Mouse (Mus musculus) thymus, postnatal 36 days (tissue): Measurements from ENCODE around the gene Tbx10.
"Not testable (repeated sequence)": the region's sequence is repeated elsewhere in the genome, so short reads cannot be mapped to it uniquely, and the experiment has no call there.

ENCODE experiments used
- DNase-seq, 2 experiments: peaks; one replicate each; pipeline ENCODE4 v3.0.0; 2022; ENCODE audit warnings: mixed read lengths in 2 of 2

The Tbx10 gene

GRCm38 (mm10) chr19:3992416-3992815 lies at the start of gene Tbx10:
Gene Tbx10, plus strand, starts transcription at chr19:3992752.
- no peak for DNase-seq

- DNase-seq: peak; percentile 63 to 68
Measured at GRCm38 (mm10) chr19:3942986-3943735, 49.4 kb upstream of the Tbx10 start.

DNA sequence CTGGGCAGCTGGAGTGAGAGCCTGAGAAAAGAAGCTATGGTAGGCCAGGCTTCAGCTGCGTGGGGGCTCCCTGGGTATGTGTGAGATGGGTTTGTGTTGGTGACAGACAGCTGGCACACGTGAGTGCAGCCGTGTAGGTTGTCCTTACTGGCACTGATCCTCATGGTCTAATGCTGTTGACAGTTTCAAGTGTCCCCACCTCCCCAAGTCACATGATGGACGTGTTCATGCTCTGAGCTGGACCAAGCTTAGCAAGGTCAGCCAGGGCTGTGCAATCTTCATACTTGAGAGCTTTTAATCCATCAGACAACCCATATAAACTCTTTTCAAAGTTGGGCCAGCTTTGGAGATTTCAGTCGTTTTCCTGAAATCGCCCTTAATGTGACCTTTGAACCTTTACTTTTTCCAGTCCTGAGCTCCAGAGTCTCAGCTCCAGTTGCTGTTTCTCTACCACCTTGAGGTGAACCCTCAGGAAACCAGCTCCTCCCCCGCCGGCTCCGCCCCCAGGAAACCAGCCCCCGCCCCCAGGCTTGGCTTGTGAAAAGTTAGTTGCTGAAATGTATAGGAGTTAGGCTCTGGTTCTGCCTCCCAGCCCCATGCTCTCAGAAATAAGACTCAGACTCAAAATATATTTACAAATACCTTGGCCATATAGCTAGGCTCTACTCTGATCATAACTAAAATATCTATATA lies 46.5 kb upstream of the Tbx10 start:
- peak; percentile 77 for DNase-seq

DNA sequence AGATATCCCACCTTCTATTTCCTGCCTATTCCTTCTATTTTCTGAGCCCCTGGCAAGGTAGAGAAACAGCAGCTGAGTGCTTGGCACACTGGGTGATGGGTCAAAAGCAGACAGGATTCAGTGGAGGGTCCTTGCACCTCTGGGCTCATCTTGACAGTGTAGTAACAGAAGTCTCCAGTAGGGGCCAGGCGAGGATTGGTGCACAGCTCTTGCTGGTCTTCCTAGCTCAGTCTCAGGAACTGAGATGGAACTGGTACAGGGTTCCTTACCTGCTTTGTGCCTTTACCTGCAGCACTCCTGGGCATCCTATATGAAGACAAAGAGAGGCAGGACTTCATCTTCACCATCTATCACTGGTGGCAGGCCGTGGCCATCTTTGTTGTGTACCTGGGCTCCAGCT lies 45.8 kb upstream of the Tbx10 start:
- peak; percentile 67 for DNase-seq

- DNase-seq: no peak
Measured at GRCm38 (mm10) chr19:3947813-3948212, 44.7 kb upstream of the Tbx10 start.

GRCm38 (mm10) chr19:3948546-3948945 lies 44.0 kb upstream of the Tbx10 start:
- no peak for DNase-seq

- DNase-seq: no peak
Measured at GRCm38 (mm10) chr19:3950331-3950730, 42.2 kb upstream of the Tbx10 start.

- no peak for DNase-seq
Measured at GRCm38 (mm10) chr19:3951461-3951860, 41.1 kb upstream of the Tbx10 start.

DNA sequence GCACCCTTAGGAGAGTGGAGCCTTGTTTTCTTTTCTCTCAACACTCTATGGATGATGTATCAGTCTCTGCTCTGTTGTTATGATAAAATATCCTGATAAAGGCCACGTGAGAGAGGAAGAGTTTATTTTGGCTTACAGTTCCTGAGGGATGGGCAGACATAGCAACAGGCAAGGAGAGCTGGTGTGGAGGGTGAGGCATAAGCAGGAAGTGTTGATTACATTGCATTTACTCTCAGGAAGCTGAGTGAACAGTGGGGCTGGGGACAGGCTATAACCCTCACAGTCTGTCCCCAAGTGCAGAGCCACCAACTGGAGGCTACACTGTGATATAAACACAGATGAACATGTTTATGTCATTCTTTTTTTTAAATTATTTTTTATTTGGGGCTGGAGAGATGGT lies 40.5 kb upstream of the Tbx10 start:
- DNase-seq: no peak

GRCm38 (mm10) chr19:3955033-3955432 lies 37.5 kb upstream of the Tbx10 start:
- no peak for DNase-seq

- no peak for DNase-seq
Measured at GRCm38 (mm10) chr19:3955804-3956203, 36.7 kb upstream of the Tbx10 start.

- not testable (repeated sequence) for DNase-seq
Measured at GRCm38 (mm10) chr19:3957296-3958036, 35.1 kb upstream of the Tbx10 start.

DNA sequence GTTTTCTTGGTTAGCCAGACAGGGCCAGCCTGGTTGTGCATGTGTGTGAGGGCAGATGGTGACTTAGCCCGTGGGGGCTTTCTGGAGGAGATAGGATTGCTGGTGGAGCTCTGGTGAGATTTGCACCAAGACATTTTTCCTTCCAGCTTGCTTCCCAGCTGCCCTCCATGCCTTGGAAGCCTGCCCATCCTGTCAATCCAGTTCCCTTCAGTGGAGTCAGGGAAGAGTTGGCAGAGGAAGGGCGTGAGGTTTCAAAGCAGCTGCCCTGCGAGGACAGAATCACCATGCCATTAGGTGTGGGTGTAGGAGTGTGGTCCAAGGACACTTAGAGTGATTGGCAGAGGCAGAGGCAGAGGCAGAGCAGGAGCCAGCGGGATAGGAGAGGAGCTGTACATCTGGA lies 34.1 kb upstream of the Tbx10 start, which contains the start of gene Aldh3b3:
TSS of gene Aldh3b3 (plus strand) at position 176 of the 400 bp plus-strand sequence.
- no peak for DNase-seq

DNA sequence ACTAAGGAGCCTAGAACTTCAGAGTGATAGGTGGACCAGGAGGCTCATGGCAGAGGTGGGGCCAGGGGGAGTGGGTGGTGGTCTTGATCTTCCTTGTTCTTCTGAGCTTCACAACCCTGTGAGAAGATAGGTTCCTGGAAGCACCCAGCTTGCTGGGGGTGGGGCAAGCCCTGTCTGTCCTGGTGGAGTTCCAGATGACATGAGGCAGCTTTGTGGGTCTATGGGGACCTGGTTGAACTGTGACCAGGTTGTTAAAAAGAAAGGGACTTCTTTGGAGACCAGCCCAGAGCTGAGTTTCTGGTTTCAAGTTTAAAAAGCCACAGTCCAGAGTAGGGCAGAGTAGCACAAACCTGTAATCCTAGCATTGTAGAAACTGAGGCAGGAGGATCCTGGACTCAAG lies 33.5 kb upstream of the Tbx10 start:
- DNase-seq: no peak

DNA sequence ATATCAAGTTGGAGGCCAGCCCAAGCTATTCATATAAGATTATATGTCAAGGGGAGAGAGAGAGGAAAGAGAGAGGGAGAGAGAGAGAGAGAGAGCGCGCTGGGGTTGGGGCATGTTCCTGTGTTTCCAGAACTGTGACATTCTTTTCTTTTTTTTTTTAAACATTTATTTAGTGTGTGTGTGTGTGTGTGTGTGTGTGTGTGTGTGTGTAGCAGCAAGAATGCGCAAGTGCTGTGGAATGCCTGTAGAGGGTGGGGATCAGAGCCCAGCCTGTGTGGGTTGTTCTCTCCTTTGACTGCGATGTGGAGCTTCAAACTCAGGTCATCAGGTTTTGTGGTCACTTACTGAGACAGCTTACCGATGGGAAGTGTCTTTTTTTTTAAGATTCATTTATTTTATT lies 32.3 kb upstream of the Tbx10 start:
- no peak for DNase-seq

DNA sequence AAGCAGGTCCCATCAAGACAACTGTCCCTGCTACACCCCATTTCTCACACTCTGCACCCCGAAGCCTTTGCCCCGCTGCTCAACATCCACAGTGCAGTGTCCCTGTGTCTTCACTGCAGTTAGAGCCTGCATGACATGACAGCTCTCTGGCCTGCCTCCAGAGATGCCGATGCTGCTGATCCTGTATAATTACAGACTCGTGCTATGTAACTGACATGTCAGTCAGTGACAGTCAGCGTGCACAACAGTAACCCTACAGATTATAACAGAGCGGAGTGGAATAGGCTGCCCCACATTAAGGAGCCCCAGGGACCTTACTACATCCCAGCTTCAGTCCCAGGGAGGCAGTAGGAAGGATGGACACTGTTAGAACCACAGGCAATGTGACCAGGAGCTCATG lies 30.7 kb upstream of the Tbx10 start:
- not testable (repeated sequence) for DNase-seq

GRCm38 (mm10) chr19:3962469-3962868 lies 30.1 kb upstream of the Tbx10 start:
- no peak for DNase-seq

GRCm38 (mm10) chr19:3964030-3964429 lies 28.5 kb upstream of the Tbx10 start:
- no peak for DNase-seq

DNA sequence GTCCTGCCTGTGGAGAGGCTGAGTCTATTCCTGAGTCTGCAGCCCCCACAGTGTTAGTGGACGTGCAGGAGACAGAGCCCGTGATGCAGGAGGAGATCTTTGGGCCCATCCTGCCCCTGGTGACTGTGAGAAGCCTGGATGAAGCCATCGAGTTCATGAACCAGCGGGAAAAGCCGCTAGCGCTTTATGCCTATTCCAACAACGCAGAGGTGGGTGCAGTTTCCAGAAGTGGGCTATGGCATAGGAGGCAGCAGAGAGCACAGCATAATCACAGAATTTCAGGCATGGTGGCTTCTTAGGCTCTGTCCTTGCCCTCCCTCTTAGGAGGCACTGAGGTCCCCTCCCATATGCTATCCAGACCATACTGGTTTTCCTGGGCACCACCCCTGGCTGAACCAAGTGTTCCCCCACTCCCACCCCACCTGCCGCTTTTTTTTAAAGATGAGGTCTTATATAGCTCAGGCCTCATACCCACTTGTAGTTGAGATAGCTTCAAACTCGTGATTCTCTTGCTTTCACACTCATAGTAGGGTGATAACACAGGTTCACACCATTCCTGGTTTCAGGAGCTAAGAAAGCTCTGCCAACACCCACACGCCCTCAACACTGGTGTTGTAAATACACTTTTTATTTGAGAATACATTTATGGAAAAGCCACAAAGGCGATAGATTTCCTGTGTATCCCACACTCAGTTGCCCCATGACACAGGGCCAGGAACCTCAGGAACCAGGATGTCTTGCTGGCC lies 26.0 kb upstream of the Tbx10 start:
- no peak for DNase-seq

GRCm38 (mm10) chr19:3967258-3967657 lies 25.3 kb upstream of the Tbx10 start:
- no peak for DNase-seq

GRCm38 (mm10) chr19:3972229-3972628 lies 20.3 kb upstream of the Tbx10 start, which contains the start of gene Aldh3b2:
Gene Aldh3b2, plus strand, starts transcription at chr19:3972328.
- no peak for DNase-seq

- not testable (repeated sequence) for DNase-seq
Measured at GRCm38 (mm10) chr19:3974608-3975007, 17.9 kb upstream of the Tbx10 start.

DNA sequence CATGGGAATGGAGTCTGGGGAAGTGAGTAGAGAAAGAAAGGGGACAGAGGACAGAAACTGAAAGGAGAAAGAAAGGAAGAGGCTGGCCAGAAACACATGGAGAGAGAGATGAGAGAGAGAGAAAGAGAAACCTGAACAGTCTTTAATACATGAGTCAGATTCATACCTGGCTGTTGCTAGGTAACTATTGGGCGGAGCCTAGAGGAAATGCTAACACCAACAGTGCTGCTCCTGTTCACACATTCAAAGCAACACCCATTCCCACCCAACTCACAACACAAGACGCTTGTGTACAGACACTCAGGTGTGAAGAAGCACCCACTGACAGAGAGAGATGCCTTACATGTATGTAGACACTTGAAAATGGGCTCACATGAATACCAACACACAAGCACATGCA lies 16.7 kb upstream of the Tbx10 start:
- no peak for DNase-seq
